Mouse (Mus musculus) liver, adult 2 months (tissue): ENCODE results near the gene Olfr294. TPM values are rescaled to one million over a fixed set of nuclear protein-coding genes. Genes with fewer than 3 reads are reported as not detected.

Source experiments
- DNase-seq: peaks from one replicate; pipeline ENCODE4 v3.0.0-alpha.2; 2011; ENCODE audit warnings: low read depth, low spot score; ENCODE audit errors: extremely low read depth
- H3K27ac ChIP-seq: fragments of 200-500 bp; replicated peaks from 2 replicates; pipeline ENCODE4 v1.5.1; 2012; ENCODE audit warnings: low read depth, mild to moderate bottlenecking, control low read depth, inconsistent platforms, low read length; ENCODE audit not compliant: insufficient read depth
- H3K27me3 ChIP-seq: fragments of 200-500 bp; 2 replicates; pipeline ENCODE4 v1.6.1; 2012; ENCODE audit warnings: mild to moderate bottlenecking, moderate library complexity, low read length, inconsistent platforms; ENCODE audit not compliant: control insufficient read depth, insufficient read depth
- H3K36me3 ChIP-seq: fragments of 200-500 bp; 2 replicates; pipeline ENCODE4 v1.6.1; 2012; ENCODE audit warnings: low read length, inconsistent platforms; ENCODE audit not compliant: control insufficient read depth, insufficient read depth
- H3K4me1 ChIP-seq: fragments of 200-500 bp; 2 replicates; pipeline ENCODE4 v1.6.1; 2011; ENCODE audit warnings: low read length; ENCODE audit not compliant: control insufficient read depth, insufficient read depth
- H3K4me3 ChIP-seq: fragments of 200-500 bp; 2 replicates; pipeline ENCODE4 v1.5.1; 2011; ENCODE audit warnings: low read depth, mild to moderate bottlenecking, control low read depth, low read length, moderate library complexity; ENCODE audit not compliant: insufficient read depth
- H3K79me2 ChIP-seq: fragments of 200-500 bp; 2 replicates; pipeline ENCODE4 v1.6.1; 2012; ENCODE audit warnings: inconsistent platforms, mild to moderate bottlenecking, low read length, moderate library complexity; ENCODE audit not compliant: control insufficient read depth, insufficient read depth
- H3K9ac ChIP-seq: fragments of 200-500 bp; 2 replicates; pipeline ENCODE4 v1.6.1; 2012; ENCODE audit warnings: low read depth, mild to moderate bottlenecking, control low read depth, inconsistent platforms, low read length
- CTCF ChIP-seq: fragments of 200-500 bp; IDR thresholded peaks from 2 replicates; pipeline ENCODE4 v1.5.1; 2011; ENCODE audit warnings: low read depth, low read length, control low read depth
- POLR2A ChIP-seq: fragments of 200-500 bp; IDR thresholded peaks from 2 replicates; pipeline ENCODE4 v1.6.1; 2011; ENCODE audit warnings: low read length, control low read depth; ENCODE audit not compliant: insufficient read depth; ENCODE audit errors: extremely low read depth
- WGBS: fragments of 180-500 bp; shearing (Covaris S2); methylation state at CpG from one replicate; pipeline ENCODE4 v1.1.7; 2018; 5-methylcytosine and 5-hydroxymethylcytosine counted together
- polyA plus RNA-seq: library from polyadenylated mRNA; depleted of rRNA; stranded (reverse); fragments of >200 nt; gene quantifications from 2 replicates; pipeline ENCODE4 v1.2.3, GENCODE M21; 2012; rRNA removed
- total RNA-seq: library from RNA; depleted of rRNA; stranded (reverse); fragments of >200 nt; gene quantifications from 2 replicates; pipeline ENCODE4 v1.2.3, GENCODE M21; 2014; rRNA removed

The Olfr294 gene
- total RNA-seq: not detected in 2 replicates
- not detected in 2 replicates for polyA plus RNA-seq

DNA sequence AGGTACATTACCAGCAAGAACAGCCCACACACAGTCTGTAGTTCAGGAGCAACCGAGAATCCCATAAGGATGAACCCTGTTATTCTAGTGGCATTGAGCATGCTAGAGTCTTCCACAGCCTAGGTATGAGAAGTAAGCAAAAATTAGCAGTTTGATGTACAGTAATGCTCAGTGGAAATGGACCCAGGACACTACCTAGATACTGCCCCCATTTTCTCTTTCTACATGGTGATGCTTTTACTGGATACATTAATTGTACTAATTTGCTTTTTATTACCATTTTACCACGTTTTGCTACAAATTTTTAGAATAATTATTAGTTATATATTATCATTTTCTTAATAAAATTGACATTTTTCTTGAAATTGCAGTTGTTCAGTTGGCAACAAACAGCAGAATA is at the start of gene Olfr294:
Gene Olfr294 (minus strand): TSS at position 101 of the 400 bp plus-strand sequence.
- Histone ChIP-seq H3K79me2 (no peaks in the 10 kb centered on the region), H3K27ac (no peak within 1 kb of the TSS), H3K9ac (no peak within 1 kb of the TSS), H3K36me3 (no peaks in the 10 kb centered on the region), H3K27me3 (no peaks in the 10 kb centered on the region), H3K4me1 (no peaks in the 10 kb centered on the region), H3K4me3 (no peak within 1 kb of the TSS)
- WGBS: 48% methylated on average over 2 of the region's 2 CpGs
- TF ChIP-seq CTCF (no peak), POLR2A (no peak)
- DNase-seq: no peak

DNA sequence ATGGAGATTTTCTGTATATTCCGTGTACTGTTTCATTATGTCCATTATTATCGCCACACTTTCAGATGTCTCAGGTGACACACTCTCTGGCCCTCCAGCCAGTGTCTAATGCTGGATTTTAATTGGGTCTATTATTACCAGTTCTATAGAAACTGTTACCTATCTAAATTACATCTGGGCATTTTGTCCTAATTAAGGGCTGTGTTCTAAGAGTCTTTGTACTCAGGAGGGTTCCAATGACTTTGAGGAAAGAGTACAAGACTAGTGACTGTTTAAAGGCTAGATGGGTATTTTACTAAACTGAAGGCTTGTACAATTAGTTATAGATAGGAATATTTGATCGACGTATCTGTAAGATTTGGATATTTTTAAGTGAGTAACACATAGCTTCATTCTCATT is 32.3 kb upstream of the Olfr294 start, which contains the start of gene Olfr293:
Gene Olfr293 (plus strand): TSS at position 301 of the 400 bp plus-strand sequence.
- no peak within 1 kb of the TSS for H3K4me3 ChIP-seq
- DNase-seq: no peak
- no peaks in the 10 kb centered on the region for H3K79me2 ChIP-seq
- WGBS: 84% methylated on average over 4 of the region's 4 CpGs
- TF ChIP-seq POLR2A (no peak), CTCF (no peak)
- H3K27ac ChIP-seq: no peak within 1 kb of the TSS
- H3K9ac ChIP-seq: no peak within 1 kb of the TSS
- H3K4me1 ChIP-seq: no peaks in the 10 kb centered on the region
- no peaks in the 10 kb centered on the region for H3K36me3 ChIP-seq
- no peaks in the 10 kb centered on the region for H3K27me3 ChIP-seq

DNA sequence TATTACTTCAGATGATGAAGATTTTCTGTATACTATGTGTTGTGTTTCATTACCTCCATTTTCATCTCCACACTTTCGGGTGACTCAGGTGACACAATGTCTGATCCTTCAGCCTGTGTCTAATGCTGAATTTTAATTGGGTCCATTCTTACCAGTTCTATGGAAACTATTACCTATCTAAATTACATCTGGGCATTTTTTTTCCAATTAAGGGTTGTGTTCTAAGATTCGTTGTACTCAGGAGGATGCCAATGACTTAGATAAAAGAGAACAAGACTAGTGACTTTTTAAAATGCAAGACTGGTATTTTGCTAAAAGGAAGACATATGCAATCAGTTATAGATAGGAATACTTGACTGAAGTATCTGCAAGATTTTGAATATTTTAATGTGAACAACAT is 32.9 kb downstream of the Olfr294 start, which contains the start of gene Olfr295:
Gene Olfr295 (plus strand): TSS at position 301 of the 400 bp plus-strand sequence.
- Histone ChIP-seq H3K79me2 (no peaks in the 10 kb centered on the region), H3K36me3 (no peaks in the 10 kb centered on the region), H3K27ac (no peak within 1 kb of the TSS), H3K9ac (no peak within 1 kb of the TSS), H3K4me1 (no peaks in the 10 kb centered on the region), H3K27me3 (no peaks in the 10 kb centered on the region), H3K4me3 (no peak within 1 kb of the TSS)
- TF ChIP-seq CTCF (no peak), POLR2A (no peak)
- WGBS: 79% methylated on average over 2 of the region's 2 CpGs
- DNase-seq: no peak

Other genes starting within 250 kb of the Olfr294 start
- gene Olfr305, start 249.7 kb downstream of the Olfr294 start, total RNA-seq: not detected in 2 replicates
- gene Olfr305, start 249.7 kb downstream of the Olfr294 start, polyA plus RNA-seq: not detected in 2 replicates
- gene Olfr304, start 230.0 kb downstream of the Olfr294 start, total RNA-seq: not detected in 2 replicates
- gene Olfr304, start 230.0 kb downstream of the Olfr294 start, polyA plus RNA-seq: not detected in 2 replicates
- gene Olfr303, start 218.9 kb downstream of the Olfr294 start, total RNA-seq: not detected in 2 replicates
- not detected in 2 replicates for gene Olfr303, start 218.9 kb downstream of the Olfr294 start, polyA plus RNA-seq
- gene Olfr301, start 212.8 kb downstream of the Olfr294 start, total RNA-seq: not detected in 2 replicates
- not detected in 2 replicates for gene Olfr301, start 212.8 kb downstream of the Olfr294 start, polyA plus RNA-seq
- gene Olfr299, start 156.7 kb downstream of the Olfr294 start, total RNA-seq: not detected in 2 replicates
- not detected in 2 replicates for gene Olfr299, start 156.7 kb downstream of the Olfr294 start, polyA plus RNA-seq
- gene Olfr298, start 124.2 kb downstream of the Olfr294 start, total RNA-seq: not detected in 2 replicates
- not detected in 2 replicates for gene Olfr298, start 124.2 kb downstream of the Olfr294 start, polyA plus RNA-seq
- gene Olfr297, start 96.7 kb downstream of the Olfr294 start, total RNA-seq: not detected in 2 replicates
- gene Olfr297, start 96.7 kb downstream of the Olfr294 start, polyA plus RNA-seq: not detected in 2 replicates
- gene Olfr295, start 32.8 kb downstream of the Olfr294 start, total RNA-seq: not detected in 2 replicates
- not detected in 2 replicates for gene Olfr295, start 32.8 kb downstream of the Olfr294 start, polyA plus RNA-seq
- gene Olfr293, start 32.4 kb upstream of the Olfr294 start, total RNA-seq: not detected in 2 replicates
- gene Olfr293, start 32.4 kb upstream of the Olfr294 start, polyA plus RNA-seq: not detected in 2 replicates
- not detected in 2 replicates for gene Olfr292, start 71.7 kb upstream of the Olfr294 start, total RNA-seq
- gene Olfr292, start 71.7 kb upstream of the Olfr294 start, polyA plus RNA-seq: not detected in 2 replicates
- 0.07 TPM in 1 of 2 replicates, not detected in the other for gene Folh1, start 159.3 kb upstream of the Olfr294 start, total RNA-seq
- gene Folh1, start 159.3 kb upstream of the Olfr294 start, polyA plus RNA-seq: not detected in 2 replicates
- gene Vmn2r77, start 178.4 kb upstream of the Olfr294 start, total RNA-seq: not detected in 2 replicates
- gene Vmn2r77, start 178.4 kb upstream of the Olfr294 start, polyA plus RNA-seq: not detected in 2 replicates